Mouse (Mus musculus) liver, embryonic 15.5 days (tissue): Measurements from ENCODE around the gene Nipa2. TPM values are rescaled to one million over a fixed set of nuclear protein-coding genes. Genes with fewer than 3 reads are reported as not detected.

ENCODE experiments used
- ATAC-seq: fragments of 200-750 bp; cut with Nextera tagmentation; 2 replicates; pipeline ENCODE4 v1.8.0; 2017; ENCODE audit warnings: moderate number of reproducible peaks, mild to moderate bottlenecking, moderate library complexity; ENCODE audit not compliant: insufficient read depth
- H3K27ac ChIP-seq: fragments of 300-500 bp; sonication (generic); replicated peaks from 2 replicates; pipeline ENCODE4 v1.5.1; 2015; ENCODE audit warnings: mild to moderate bottlenecking, inconsistent platforms
- H3K27me3 ChIP-seq: fragments of 300-500 bp; sonication (generic); 2 replicates; pipeline ENCODE4 v1.6.1; 2015; ENCODE audit warnings: mild to moderate bottlenecking, inconsistent platforms
- H3K36me3 ChIP-seq: fragments of 300-500 bp; sonication (generic); replicated peaks from 2 replicates; pipeline ENCODE4 v1.6.1; 2015; ENCODE audit warnings: moderate library complexity, mild to moderate bottlenecking, inconsistent platforms
- H3K4me1 ChIP-seq: fragments of 300-500 bp; sonication (generic); replicated peaks from 2 replicates; pipeline ENCODE4 v1.6.1; 2015; ENCODE audit warnings: inconsistent platforms
- H3K4me2 ChIP-seq: fragments of 300-500 bp; sonication (generic); 2 replicates; pipeline ENCODE4 v1.6.1; 2015; ENCODE audit warnings: moderate library complexity, mild to moderate bottlenecking, inconsistent platforms
- H3K4me3 ChIP-seq: fragments of 300-500 bp; sonication (generic); replicated peaks from 2 replicates; pipeline ENCODE4 v1.5.1; 2015; ENCODE audit warnings: mild to moderate bottlenecking, inconsistent platforms
- H3K9ac ChIP-seq: fragments of 300-500 bp; sonication (generic); 2 replicates; pipeline ENCODE4 v1.6.1; 2015; ENCODE audit warnings: moderate library complexity, mild to moderate bottlenecking, inconsistent platforms
- H3K9me3 ChIP-seq: fragments of 300-500 bp; sonication (generic); replicated peaks from 2 replicates; pipeline ENCODE4 v1.6.1; 2016; ENCODE audit warnings: inconsistent platforms
- WGBS: fragments of 180-500 bp; shearing (Covaris S2); methylation state at CpG from one replicate; pipeline ENCODE4 v1.1.7; 2015; ENCODE audit warnings: mixed read lengths; ENCODE audit not compliant: insufficient replicate concordance; 5-methylcytosine and 5-hydroxymethylcytosine counted together
- polyA plus RNA-seq: library from polyadenylated mRNA; unstranded; fragments of >200 nt; fragmentation: Nextera tagmentation; extraction: Ambion mirVana; gene quantifications from 2 replicates; pipeline ENCODE4 v1.2.1, GENCODE M21; 2015

Nipa2 gene
- polyA plus RNA-seq, 1 experiment from 2014 or later: 23.6 TPM

DNA sequence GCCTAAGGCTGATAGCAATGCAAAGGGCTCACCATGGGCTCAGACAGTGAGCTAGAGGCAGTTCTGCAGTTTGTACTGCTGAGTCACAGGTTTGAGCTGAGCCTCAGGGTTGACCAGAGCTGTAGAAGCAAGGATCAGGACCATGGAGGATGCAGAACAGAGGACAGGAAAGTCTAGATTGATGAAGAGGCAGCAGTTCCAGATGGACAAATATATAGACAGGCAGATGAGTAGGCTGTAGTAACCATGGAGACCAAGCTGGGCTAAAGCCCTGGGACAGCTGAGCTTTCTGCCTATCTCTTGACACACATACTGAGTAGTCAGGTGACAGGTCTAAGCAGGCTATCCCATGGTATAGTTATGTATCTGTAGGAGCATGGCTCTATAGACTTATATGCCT, 71.5 kb downstream of the Nipa2 start:
- no peak overlapping the region for H3K4me2 ChIP-seq
- no peak for ATAC-seq
- H3K9me3 ChIP-seq: no peaks in the 10 kb centered on the region
- H3K27me3 ChIP-seq: no peaks in the 10 kb centered on the region
- no peak overlapping the region for H3K4me3 ChIP-seq
- H3K9ac ChIP-seq: no peak overlapping the region
- H3K27ac ChIP-seq: no peak overlapping the region
- H3K36me3 ChIP-seq: peaks cover 12% of the 10 kb centered on the region; the same call in 1 of the 2 replicates
- H3K4me1 ChIP-seq: no peaks in the 10 kb centered on the region

DNA sequence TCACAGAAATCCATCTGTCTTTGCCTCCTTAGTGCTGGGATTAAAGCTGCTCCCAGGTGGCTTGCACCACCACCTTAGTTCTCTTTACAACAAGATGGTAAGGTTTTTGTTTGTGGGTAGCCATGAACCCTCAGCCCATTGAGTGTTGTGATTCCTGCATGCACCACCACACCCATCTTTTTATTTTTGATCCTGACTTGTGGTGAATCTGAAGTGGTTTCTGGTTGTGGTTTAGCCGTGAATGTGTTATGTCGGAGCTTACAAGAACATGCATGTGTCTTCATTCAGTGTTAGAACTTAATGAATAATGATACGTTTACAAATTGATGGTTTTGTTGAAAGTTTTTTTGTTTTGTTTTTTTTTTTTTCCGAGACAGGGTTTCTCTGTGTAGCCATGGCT, 72.3 kb downstream of the Nipa2 start:
- WGBS: 59% methylated on average over 4 of the region's 4 CpGs
- no peak overlapping the region for H3K4me2 ChIP-seq

DNA sequence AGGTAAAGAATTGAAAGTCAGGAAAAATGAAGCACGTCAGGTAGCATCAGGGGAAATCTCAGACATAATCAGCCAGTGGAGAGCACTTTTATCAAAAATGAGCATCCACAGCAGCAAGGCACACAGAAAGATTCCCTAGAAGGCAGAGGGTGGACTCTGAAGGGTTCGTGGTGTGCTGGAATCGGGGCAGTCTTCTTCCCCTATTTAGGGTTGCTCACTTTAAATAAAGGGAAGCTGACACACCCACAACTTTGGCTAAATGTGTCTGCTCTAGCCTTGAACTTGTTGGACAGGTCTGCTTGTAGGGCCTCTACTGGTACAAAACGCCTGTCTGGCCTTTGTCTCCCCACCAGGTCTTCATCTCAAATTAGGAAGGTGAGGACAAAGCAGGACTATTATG, 73.7 kb downstream of the Nipa2 start:
- Histone ChIP-seq H3K4me2 (no peak overlapping the region), H3K4me3 (no peak overlapping the region), H3K4me1 (no peaks in the 10 kb centered on the region), H3K9ac (no peak overlapping the region), H3K27ac (no peak overlapping the region), H3K36me3 (peaks cover 12% of the 10 kb centered on the region; the same call in 1 of the 2 replicates), H3K9me3 (no peaks in the 10 kb centered on the region), H3K27me3 (no peaks in the 10 kb centered on the region)
- no peak for ATAC-seq
- WGBS: 64% methylated on average over 4 of the region's 4 CpGs

More for the DNA sequence above, 72.3 kb downstream of the Nipa2 start:
- Histone ChIP-seq H3K27me3 (no peaks in the 10 kb centered on the region), H3K4me3 (no peak overlapping the region), H3K27ac (no peak overlapping the region), H3K4me1 (no peaks in the 10 kb centered on the region), H3K36me3 (peaks cover 12% of the 10 kb centered on the region; the same call in 1 of the 2 replicates), H3K9me3 (no peaks in the 10 kb centered on the region), H3K9ac (no peak overlapping the region)
- no peak for ATAC-seq

Other genes starting within 250 kb of the Nipa2 start
- 0.46 and 0.62 TPM in 2 replicates for gene Siglech, start 194.3 kb downstream of the Nipa2 start, polyA plus RNA-seq
- 6.4 and 6.5 TPM in 2 replicates for gene Tubgcp5, start 168.3 kb downstream of the Nipa2 start, polyA plus RNA-seq
- 15.5 and 16.4 TPM in 2 replicates for gene Cyfip1, start 120.7 kb downstream of the Nipa2 start, polyA plus RNA-seq
- 13.6 and 15.4 TPM in 2 replicates for gene Nipa1, start 57.5 kb upstream of the Nipa2 start, polyA plus RNA-seq
- 14.2 and 15.5 TPM in 2 replicates for gene Herc2, start 87.7 kb upstream of the Nipa2 start, polyA plus RNA-seq